Comparison of ENCODE assay signal across 7 mouse cellular contexts in the genomic region with DNA sequence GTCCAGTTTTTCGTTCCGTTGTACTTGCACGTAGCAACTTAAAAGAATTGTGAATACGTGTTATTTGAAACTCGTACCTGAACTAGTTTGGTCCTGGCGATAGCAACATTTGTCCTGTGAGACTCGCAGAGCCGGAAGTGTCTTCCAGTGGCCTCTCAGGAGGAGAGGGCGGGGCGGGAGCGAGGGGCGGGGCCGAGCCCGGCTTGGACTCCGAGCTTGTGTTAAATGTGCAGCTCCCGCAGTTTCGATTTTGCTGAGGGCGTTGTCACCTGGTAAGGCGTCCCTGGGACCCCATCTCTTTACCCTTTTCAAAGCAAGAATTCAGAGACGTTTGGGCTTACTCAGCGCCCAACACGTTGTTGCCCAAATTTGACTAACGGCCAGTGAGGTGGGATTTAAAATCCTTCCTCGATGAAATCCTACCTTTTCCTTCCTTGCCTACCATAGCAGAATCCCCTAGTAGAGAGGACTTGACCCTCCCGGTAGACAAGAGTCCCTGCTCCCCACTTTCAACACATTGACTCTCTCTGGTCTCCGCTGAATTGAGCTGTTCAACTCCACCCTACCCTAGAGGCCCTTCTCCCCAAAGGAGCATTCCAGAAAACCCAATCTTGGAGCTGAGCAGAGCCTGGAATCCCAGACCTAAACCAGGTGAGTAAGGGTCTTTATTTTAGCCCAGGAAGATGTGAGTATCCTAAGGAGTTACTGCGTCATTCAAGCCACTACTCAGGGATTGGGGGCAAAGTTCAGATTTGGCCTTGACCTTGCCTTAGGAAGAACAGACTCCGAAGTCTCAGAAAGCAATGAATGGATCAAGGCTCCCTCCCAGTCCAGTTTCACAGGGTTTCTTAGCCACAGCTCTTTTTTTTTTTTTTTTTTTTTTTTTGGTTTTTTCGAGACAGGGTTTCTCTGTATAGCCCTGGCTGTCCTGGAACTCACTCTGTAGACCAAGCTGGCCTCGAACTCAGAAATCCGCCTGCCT. TPM values are rescaled to one million over a fixed set of nuclear protein-coding genes. Genes with fewer than 3 reads are reported as not detected.
DNase-seq lines count a peak whose midpoint lies in the region; ATAC-seq lines count a peak whose summit lies in the region.

A gene (plus strand): TSS at position 189 of the 982 bp plus-strand sequence.

- peak; percentile 95 for DNase-seq in R1 (ENCODE audit: low read depth, low spot score)
- DNase-seq in c-Kit-positive CD71-positive TER-119-positive erythroid progenitor cells, embryonic 14.5 days (ENCODE audit: low spot score): peak; percentile 81
- peak; percentile 47 to 74 for DNase-seq in gastrocnemius, postnatal 4 days (ENCODE audit: low spot score in 2 of 2)
- peak; percentile 77 to 84 for DNase-seq in lung, adult 18-20 months
- DNase-seq in thymus, postnatal 4 days: peak; percentile 81

- H3K4me2 ChIP-seq in intestine, embryonic 15.5 days (replicated peaks): peak within 1 kb of the TSS; percentile 62
- peak within 1 kb of the TSS; percentile 35 for H3K4me2 ChIP-seq in neural tube, embryonic 14.5 days (ENCODE audit: low read depth, low read length)

- peak within 1 kb of the TSS; percentile 47 for H3K4me3 ChIP-seq in intestine, embryonic 15.5 days (replicated peaks)
- H3K4me3 ChIP-seq in neural tube, embryonic 14.5 days (ENCODE audit: low read depth, low read length): peak within 1 kb of the TSS; percentile 12; the same call in 1 of the 2 replicates

- 0 out of 2 replicates have a peak, but pooled peaks cover 8% of the 10 kb centered on the region for H3K4me1 ChIP-seq in intestine, embryonic 15.5 days (replicated peaks)
- H3K4me1 ChIP-seq in neural tube, embryonic 14.5 days (ENCODE audit: control insufficient read depth, insufficient read depth, low read length): no peaks in the 10 kb centered on the region

- peak within 1 kb of the TSS; percentile 66 for H3K27ac ChIP-seq in intestine, embryonic 15.5 days
- H3K27ac ChIP-seq in neural tube, embryonic 14.5 days (ENCODE audit: low read depth, low read length): no peak within 1 kb of the TSS

- H3K9me3 ChIP-seq in intestine, embryonic 15.5 days: no peaks in the 10 kb centered on the region
- H3K9me3 ChIP-seq in neural tube, embryonic 14.5 days (ENCODE audit: control insufficient read depth, low read length): no peaks in the 10 kb centered on the region

- H3K27me3 ChIP-seq in intestine, embryonic 15.5 days (replicated peaks): no peaks in the 10 kb centered on the region
- no peaks in the 10 kb centered on the region for H3K27me3 ChIP-seq in neural tube, embryonic 14.5 days (ENCODE audit: control insufficient read depth, insufficient read depth, low read length)

- H3K9ac ChIP-seq in intestine, embryonic 15.5 days: peak within 1 kb of the TSS; percentile 53
- peak within 1 kb of the TSS; percentile 34; the same call in 1 of the 2 replicates for H3K9ac ChIP-seq in neural tube, embryonic 14.5 days (replicated peaks; ENCODE audit: low read depth, low read length)

- peaks cover 16% of the 10 kb centered on the region for H3K36me3 ChIP-seq in intestine, embryonic 15.5 days
- H3K36me3 ChIP-seq in neural tube, embryonic 14.5 days (ENCODE audit: control insufficient read depth, insufficient read depth, low read length): peaks cover 28% of the 10 kb centered on the region

- ATAC-seq in intestine, embryonic 15.5 days: peak; percentile 91
- no peak for ATAC-seq in neural tube, embryonic 14.5 days (ENCODE audit: low read depth)

- WGBS in intestine, embryonic 15.5 days: 18% methylated on average over 31 of the region's 31 CpGs
- whole genome bisulfite sequencing in neural tube, embryonic 14.5 days: 21% methylated on average over 30 of the region's 31 CpGs

RNA-seq across cellular contexts. Expression of the gene that starts here (rescaled TPM):
- 10 to 100 TPM in 1 of 2 experiments, 1 to 10 TPM in 1; 7.0 to 14.0 TPM for total RNA-seq in gastrocnemius, postnatal 4 days (2021)
- 21.6 and 22.0 TPM in 2 replicates for polyA plus RNA-seq in intestine, embryonic 15.5 days (2015; fragmentation: Nextera tagmentation; extraction: Ambion mirVana)
- polyA plus RNA-seq in neural tube, embryonic 14.5 days (2014; fragmentation: Nextera tagmentation; extraction: Ambion mirVana): 3.6 and 3.9 TPM in 2 replicates
